Mouse (Mus musculus): Measurements from ENCODE around the gene Fbxw26.
"Not testable (repeated sequence)": the region's sequence is repeated elsewhere in the genome, so short reads cannot be mapped to it uniquely, and the experiment has no call there.

Gene Fbxw26

GRCm38 (mm10) chr9:109745989-109746388, at the start of gene Fbxw26:
Gene Fbxw26 (minus strand): TSS chr9:109746089.
- DNase-seq: not testable (repeated sequence)

- no peak for DNase-seq
Measured at GRCm38 (mm10) chr9:109795221-109795620, 49.3 kb upstream of the Fbxw26 start.

GRCm38 (mm10) chr9:109790570-109790969, 44.7 kb upstream of the Fbxw26 start, which contains the start of gene Fbxw27:
Gene Fbxw27 (minus strand): TSS chr9:109790670.
- not testable (repeated sequence) for DNase-seq

- not testable (repeated sequence) for DNase-seq
Measured at GRCm38 (mm10) chr9:109766841-109767240, 21.0 kb upstream of the Fbxw26 start.

GRCm38 (mm10) chr9:109702600-109702999, 43.3 kb downstream of the Fbxw26 start, which contains the start of gene Fbxw18:
Gene Fbxw18 (minus strand): TSS chr9:109702700.
- DNase-seq: not testable (repeated sequence)

GRCm38 (mm10) chr9:109685299-109685698, 60.6 kb downstream of the Fbxw26 start:
- DNase-seq: peak; percentile 32 to 34

All from cerebellum, adult 18-20 months (tissue).